Mouse (Mus musculus): ENCODE results near the gene Olfr38. TPM values are rescaled to one million over a fixed set of nuclear protein-coding genes. Genes with fewer than 3 reads are reported as not detected.

The Olfr38 gene
- polyA plus RNA-seq, 1 experiment from 2014 or later, result not detected

DNA sequence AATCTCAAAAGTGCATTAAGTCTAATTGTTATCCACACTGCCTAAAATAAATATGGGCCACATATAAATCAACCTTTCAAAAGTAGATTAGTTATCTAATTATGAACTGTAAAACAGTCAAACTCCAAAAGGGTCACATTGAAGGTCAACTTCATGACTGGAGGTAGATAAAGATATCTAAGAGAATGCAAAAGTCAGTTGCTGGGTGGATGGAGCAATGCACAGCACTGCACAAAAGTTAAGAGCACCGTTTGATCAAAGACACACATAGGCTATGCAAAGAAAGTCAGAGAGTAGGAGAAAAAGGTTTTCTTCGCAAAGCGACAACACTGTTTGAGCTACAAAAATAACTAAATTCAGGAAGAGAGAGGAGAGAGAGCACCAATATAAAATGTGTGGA lies 38.8 kb downstream of the Olfr38 start:
- Histone ChIP-seq H3K4me3 (replicated peaks) (no peak overlapping the region), H3K9me3 (no peaks in the 10 kb centered on the region), H3K36me3 (no peaks in the 10 kb centered on the region), H3K4me2 (no peak overlapping the region), H3K9ac (replicated peaks) (no peak overlapping the region), H3K27me3 (no peaks in the 10 kb centered on the region), H3K27ac (no peak overlapping the region), H3K4me1 (replicated peaks) (no peaks in the 10 kb centered on the region)
- 86% methylated on average over 3 of the region's 3 CpGs for WGBS
- no peak for ATAC-seq (ENCODE audit: insufficient number of reproducible peaks, insufficient read depth, low FRiP score, low TSS enrichment, low read depth)

GRCm38 (mm10) chr6:42811639-42812038 lies 55.4 kb downstream of the Olfr38 start, which contains the start of gene Olfr450:
Olfr450 (plus strand) TSS chr6:42811939.
- H3K36me3 ChIP-seq, result no peaks in the 10 kb centered on the region
- WGBS, result 79% methylated on average over 1 of the region's 1 CpGs
- H3K9me3 ChIP-seq, result no peaks in the 10 kb centered on the region
- H3K4me1 ChIP-seq (replicated peaks), result no peaks in the 10 kb centered on the region
- no peak for ATAC-seq (ENCODE audit: insufficient number of reproducible peaks, insufficient read depth, low FRiP score, low TSS enrichment, low read depth)
- H3K9ac ChIP-seq (replicated peaks), result no peak within 1 kb of the TSS
- no peak within 1 kb of the TSS for H3K27ac ChIP-seq
- H3K4me2 ChIP-seq, result no peak within 1 kb of the TSS
- H3K4me3 ChIP-seq (replicated peaks), result no peak within 1 kb of the TSS
- no peaks in the 10 kb centered on the region for H3K27me3 ChIP-seq

Other genes starting within 250 kb of the Olfr38 start
- not detected in 2 replicates for gene Olfr455, start 208.8 kb upstream of the Olfr38 start, polyA plus RNA-seq (2016; fragmentation: Nextera tagmentation; extraction: Ambion mirVana)
- gene Tcaf3, start 158.7 kb upstream of the Olfr38 start, polyA plus RNA-seq (2016; fragmentation: Nextera tagmentation; extraction: Ambion mirVana), result not detected in 2 replicates
- 5.3 and 5.6 TPM in 2 replicates for gene Tcaf2, start 111.2 kb upstream of the Olfr38 start, polyA plus RNA-seq (2016; fragmentation: Nextera tagmentation; extraction: Ambion mirVana)
- gene Tcaf1, start 46.3 kb upstream of the Olfr38 start, polyA plus RNA-seq (2016; fragmentation: Nextera tagmentation; extraction: Ambion mirVana), result 93.3 and 93.4 TPM in 2 replicates
- gene Olfr453, start 17.0 kb upstream of the Olfr38 start, polyA plus RNA-seq (2016; fragmentation: Nextera tagmentation; extraction: Ambion mirVana), result not detected in 2 replicates
- not detected in 2 replicates for gene Olfr452, start 28.7 kb downstream of the Olfr38 start, polyA plus RNA-seq (2016; fragmentation: Nextera tagmentation; extraction: Ambion mirVana)
- gene Olfr450, start 55.5 kb downstream of the Olfr38 start, polyA plus RNA-seq (2016; fragmentation: Nextera tagmentation; extraction: Ambion mirVana), result not detected in 2 replicates
- gene Olfr449, start 78.0 kb downstream of the Olfr38 start, polyA plus RNA-seq (2016; fragmentation: Nextera tagmentation; extraction: Ambion mirVana), result not detected in 2 replicates
- gene Olfr448, start 134.0 kb downstream of the Olfr38 start, polyA plus RNA-seq (2016; fragmentation: Nextera tagmentation; extraction: Ambion mirVana), result not detected in 2 replicates
- not detected in 2 replicates for gene Olfr447, start 152.5 kb downstream of the Olfr38 start, polyA plus RNA-seq (2016; fragmentation: Nextera tagmentation; extraction: Ambion mirVana)
- not detected in 2 replicates for gene Olfr446, start 165.0 kb downstream of the Olfr38 start, polyA plus RNA-seq (2016; fragmentation: Nextera tagmentation; extraction: Ambion mirVana)
- gene Olfr444, start 192.7 kb downstream of the Olfr38 start, polyA plus RNA-seq (2016; fragmentation: Nextera tagmentation; extraction: Ambion mirVana), result not detected in 2 replicates